Mouse (Mus musculus) limb, embryonic 14.5 days (tissue): ENCODE data around the gene Fbxw16. TPM values are rescaled to one million over a fixed set of nuclear protein-coding genes. Genes with fewer than 3 reads are reported as not detected.
"Not testable (repeated sequence)": the region's sequence is repeated elsewhere in the genome, so short reads cannot be mapped to it uniquely, and the experiment has no call there.

ENCODE experiments used
- ATAC-seq: fragments of 200-750 bp; cut with Nextera tagmentation; 2 replicates; pipeline ENCODE4 v1.8.0; 2017; ENCODE audit warnings: low read depth, moderate number of reproducible peaks, moderate TSS enrichment; ENCODE audit not compliant: low FRiP score
- DNase-seq: peaks from one replicate; pipeline ENCODE4 v3.0.0-alpha.2; 2015; ENCODE audit warnings: low spot score
- H3K27ac ChIP-seq: fragments of 300-500 bp; sonication (generic); replicated peaks from 2 replicates; pipeline ENCODE4 v1.5.1; 2014; ENCODE audit warnings: low read depth, mild to moderate bottlenecking, low read length, moderate library complexity, mixed read lengths
- H3K27me3 ChIP-seq: fragments of 300-500 bp; sonication (generic); 2 replicates; pipeline ENCODE4 v1.6.1; 2014; ENCODE audit warnings: low read length, mixed read lengths; ENCODE audit not compliant: control insufficient read depth, insufficient read depth
- H3K36me3 ChIP-seq: fragments of 300-500 bp; sonication (generic); 2 replicates; pipeline ENCODE4 v1.6.1; 2014; ENCODE audit warnings: mild to moderate bottlenecking, low read length, moderate library complexity, mixed read lengths; ENCODE audit not compliant: control insufficient read depth, insufficient read depth
- H3K4me1 ChIP-seq: fragments of 300-500 bp; sonication (generic); 2 replicates; pipeline ENCODE4 v1.6.1; 2014; ENCODE audit warnings: antibody characterized with exemption, low read length, mixed read lengths; ENCODE audit not compliant: control insufficient read depth, insufficient read depth
- H3K4me2 ChIP-seq: fragments of 300-500 bp; sonication (generic); replicated peaks from 2 replicates; pipeline ENCODE4 v1.6.1; 2014; ENCODE audit warnings: low read depth, mild to moderate bottlenecking, low read length, moderate library complexity; ENCODE audit not compliant: severe bottlenecking
- H3K4me3 ChIP-seq: fragments of 300-500 bp; sonication (generic); replicated peaks from 2 replicates; pipeline ENCODE4 v1.5.1; 2014; ENCODE audit warnings: low read length
- H3K9ac ChIP-seq: fragments of 300-500 bp; sonication (generic); 2 replicates; pipeline ENCODE4 v1.6.1; 2014; ENCODE audit warnings: mild to moderate bottlenecking, low read depth, low read length, moderate library complexity; ENCODE audit not compliant: severe bottlenecking
- H3K9me3 ChIP-seq: fragments of 300-500 bp; sonication (generic); 2 replicates; pipeline ENCODE4 v1.6.1; 2016; ENCODE audit warnings: low read length; ENCODE audit not compliant: control insufficient read depth
- POLR2A ChIP-seq: fragments of 200-500 bp; IDR thresholded peaks from 2 replicates; pipeline ENCODE4 v1.8.0; 2012; ENCODE audit warnings: inconsistent platforms, mild to moderate bottlenecking, moderate library complexity, borderline replicate concordance; ENCODE audit not compliant: insufficient read depth, insufficient read length; ENCODE audit errors: extremely low read depth
- WGBS: fragments of 180-500 bp; shearing (Covaris S2); extraction: QIAGEN DNeasy Blood & Tissue Kit; methylation state at CpG from one replicate; pipeline ENCODE4 v1.1.7; 2014; 5-methylcytosine and 5-hydroxymethylcytosine counted together
- polyA plus RNA-seq, 2 experiments: library from polyadenylated mRNA; depleted of rRNA in 1 of 2; stranded (reverse) in 1 of 2; unstranded in 1 of 2; fragments of >200 nt; fragmentation: Nextera tagmentation in 1 of 2; extraction: Ambion mirVana in 1 of 2; gene quantifications; 2 replicates each; pipeline versions ENCODE4 v1.2.1 to v1.2.3; 2012 to 2014

Fbxw16 gene
- polyA plus RNA-seq (2012; rRNA removed) = not detected in 2 replicates
- polyA plus RNA-seq (2014; fragmentation: Nextera tagmentation; extraction: Ambion mirVana) = not detected in 2 replicates

DNA sequence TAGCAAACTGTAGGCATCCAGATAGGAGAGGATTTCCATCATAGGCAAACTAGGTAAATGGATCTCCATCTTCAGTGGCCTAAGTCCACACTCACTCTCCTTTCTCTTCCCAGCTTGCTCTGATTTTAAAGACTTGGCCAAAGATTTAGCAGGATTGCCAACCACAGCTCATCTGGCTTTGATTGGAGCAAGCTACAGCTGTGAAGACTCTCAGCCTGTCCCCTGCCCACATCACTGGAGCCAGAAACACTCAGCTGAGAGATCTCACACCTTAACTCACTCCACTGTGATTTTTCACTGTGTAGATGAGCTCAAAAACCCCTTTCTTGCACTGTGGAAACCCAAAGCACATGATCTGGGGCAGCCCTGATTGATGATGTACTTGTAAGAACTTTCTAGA, at the start of gene Fbxw16:
TSS of gene Fbxw16 (minus strand) at position 101 of the 400 bp plus-strand sequence.
- Histone ChIP-seq H3K27me3 (no peaks in the 10 kb centered on the region), H3K9ac (no peak within 1 kb of the TSS), H3K27ac (no peak within 1 kb of the TSS), H3K36me3 (no peaks in the 10 kb centered on the region), H3K4me3 (no peak within 1 kb of the TSS), H3K9me3 (no peaks in the 10 kb centered on the region), H3K4me1 (no peaks in the 10 kb centered on the region), H3K4me2 (no peak within 1 kb of the TSS)
- no peak for ATAC-seq
- TF ChIP-seq POLR2A = no peak
- DNase-seq = no peak

DNA sequence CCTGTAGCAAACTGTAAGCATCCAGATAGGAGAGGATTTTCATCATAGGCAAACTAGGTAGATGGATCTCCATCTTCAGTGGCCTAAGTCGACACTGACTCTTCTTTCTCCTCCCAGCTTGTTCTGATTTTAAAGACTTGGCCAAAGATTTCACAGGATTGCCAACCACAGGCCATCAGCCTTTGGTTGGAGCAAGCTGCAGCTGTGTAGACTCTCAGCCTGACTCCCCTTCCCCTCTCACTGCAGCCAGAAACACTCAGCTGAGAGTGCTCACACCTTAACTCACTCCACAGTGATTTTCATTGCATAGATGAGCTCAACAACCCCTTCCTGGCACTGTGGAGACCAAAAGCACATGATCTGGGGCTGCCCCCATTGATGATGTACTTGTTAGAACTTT, 46.8 kb upstream of the Fbxw16 start, which contains the start of gene Fbxw19:
TSS of gene Fbxw19 (minus strand) at position 101 of the 400 bp plus-strand sequence.
- 75% methylated on average over 1 of the region's 1 CpGs for WGBS

DNA sequence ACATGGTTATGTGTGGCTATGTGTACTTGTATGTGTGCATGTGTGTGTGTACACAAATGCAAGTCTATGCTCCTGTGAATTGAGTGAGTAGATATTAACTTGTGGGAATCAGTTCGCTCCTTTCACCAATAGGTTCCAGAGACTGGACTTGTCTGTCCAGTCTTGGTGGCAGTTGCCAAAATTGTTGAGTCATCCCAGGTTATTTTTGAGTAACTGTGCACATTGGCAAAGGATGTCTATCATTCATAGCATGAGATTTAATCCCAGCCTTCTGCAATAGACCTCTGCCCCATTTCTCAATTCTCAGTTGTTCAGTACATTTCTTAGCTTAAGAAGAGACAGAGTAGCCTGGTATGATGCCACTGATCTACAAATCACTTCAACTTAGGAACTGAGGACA, 16.0 kb downstream of the Fbxw16 start:
- Histone ChIP-seq H3K27ac (no peak overlapping the region), H3K9me3 (no peaks in the 10 kb centered on the region), H3K9ac (no peak overlapping the region), H3K36me3 (no peaks in the 10 kb centered on the region), H3K27me3 (no peaks in the 10 kb centered on the region), H3K4me2 (no peak overlapping the region), H3K4me3 (no peak overlapping the region), H3K4me1 (no peaks in the 10 kb centered on the region)
- TF ChIP-seq POLR2A = no peak
- WGBS = 85% methylated on average over 1 of the region's 1 CpGs
- ATAC-seq = no peak
- DNase-seq = no peak

More for the DNA sequence above, 46.8 kb upstream of the Fbxw16 start, which contains the start of gene Fbxw19:
- H3K4me1 ChIP-seq, H3K4me2 ChIP-seq, H3K27ac ChIP-seq, H3K9ac ChIP-seq, DNase-seq, H3K9me3 ChIP-seq, H3K4me3 ChIP-seq, H3K27me3 ChIP-seq, H3K36me3 ChIP-seq, ATAC-seq: not testable (repeated sequence)

- not testable (repeated sequence) for H3K4me2 ChIP-seq, H3K36me3 ChIP-seq, H3K27ac ChIP-seq, H3K9me3 ChIP-seq, ATAC-seq, H3K9ac ChIP-seq, H3K27me3 ChIP-seq, DNase-seq, H3K4me3 ChIP-seq, H3K4me1 ChIP-seq
- WGBS = 56% methylated on average over 4 of the region's 4 CpGs
Observed at GRCm38 (mm10) chr9:109404196-109404595, 44.7 kb downstream of the Fbxw16 start, which contains the start of gene Fbxw22. TSS of gene Fbxw22 (minus strand) at chr9:109404296.

Other genes with a start within 250 kb of the Fbxw16 start
- gene Fbxw20, start 214.4 kb downstream of the Fbxw16 start, polyA plus RNA-seq (2012; rRNA removed) = not detected in 2 replicates
- not detected in 2 replicates for gene Fbxw20, start 214.4 kb downstream of the Fbxw16 start, polyA plus RNA-seq (2014; fragmentation: Nextera tagmentation; extraction: Ambion mirVana)
- not detected in 2 replicates for gene Fbxw14, start 161.5 kb downstream of the Fbxw16 start, polyA plus RNA-seq (2012; rRNA removed)
- gene Fbxw14, start 161.5 kb downstream of the Fbxw16 start, polyA plus RNA-seq (2014; fragmentation: Nextera tagmentation; extraction: Ambion mirVana) = not detected in 2 replicates
- gene Fbxw28, start 109.5 kb downstream of the Fbxw16 start, polyA plus RNA-seq (2012; rRNA removed) = not detected in 2 replicates
- gene Fbxw28, start 109.5 kb downstream of the Fbxw16 start, polyA plus RNA-seq (2014; fragmentation: Nextera tagmentation; extraction: Ambion mirVana) = not detected in 2 replicates
- not detected in 2 replicates for gene Fbxw22, start 44.8 kb downstream of the Fbxw16 start, polyA plus RNA-seq (2012; rRNA removed)
- not detected in 2 replicates for gene Fbxw22, start 44.8 kb downstream of the Fbxw16 start, polyA plus RNA-seq (2014; fragmentation: Nextera tagmentation; extraction: Ambion mirVana)
- gene Fbxw19, start 46.7 kb upstream of the Fbxw16 start, polyA plus RNA-seq (2012; rRNA removed) = not detected in 2 replicates
- gene Fbxw19, start 46.7 kb upstream of the Fbxw16 start, polyA plus RNA-seq (2014; fragmentation: Nextera tagmentation; extraction: Ambion mirVana) = not detected in 2 replicates
- not detected in 2 replicates for gene Fbxw15, start 119.1 kb upstream of the Fbxw16 start, polyA plus RNA-seq (2012; rRNA removed)
- not detected in 2 replicates for gene Fbxw15, start 119.1 kb upstream of the Fbxw16 start, polyA plus RNA-seq (2014; fragmentation: Nextera tagmentation; extraction: Ambion mirVana)
- not detected in 2 replicates for gene Fbxw24, start 176.9 kb upstream of the Fbxw16 start, polyA plus RNA-seq (2012; rRNA removed)
- gene Fbxw24, start 176.9 kb upstream of the Fbxw16 start, polyA plus RNA-seq (2014; fragmentation: Nextera tagmentation; extraction: Ambion mirVana) = not detected in 2 replicates
- gene Fbxw25, start 215.5 kb upstream of the Fbxw16 start, polyA plus RNA-seq (2012; rRNA removed) = not detected in 2 replicates
- gene Fbxw25, start 215.5 kb upstream of the Fbxw16 start, polyA plus RNA-seq (2014; fragmentation: Nextera tagmentation; extraction: Ambion mirVana) = not detected in 2 replicates